Mouse (Mus musculus) granulocyte monocyte progenitor cell, adult 5-6 weeks (primary cell): ENCODE data around the gene Dock7. TPM values are rescaled to one million over a fixed set of nuclear protein-coding genes. Genes with fewer than 3 reads are reported as not detected.
"Not testable (repeated sequence)": the region's sequence is repeated elsewhere in the genome, so short reads cannot be mapped to it uniquely, and the experiment has no call there.

Source experiments
- ATAC-seq: replicated peaks from 2 replicates; pipeline ENCODE4 v1.8.0; 2016; ENCODE audit warnings: mild to moderate bottlenecking, moderate TSS enrichment, inconsistent platforms; ENCODE audit not compliant: poor library complexity, severe bottlenecking
- total RNA-seq, 2 experiments: library from RNA; stranded (forward) in 1 of 2; stranded (reverse) in 1 of 2; fragments of 200-712, 200-1000 nt in 1 of 2; fragments of >200 nt in 1 of 2; fragmentation: Nextera tagmentation in 1 of 2; gene quantifications; 2 replicates each; pipeline ENCODE4 v1.2.3; 2014 to 2017

The Dock7 gene
- total RNA-seq, 2 experiments from 2014 or later = 15.6 to 18.4 TPM

DNA sequence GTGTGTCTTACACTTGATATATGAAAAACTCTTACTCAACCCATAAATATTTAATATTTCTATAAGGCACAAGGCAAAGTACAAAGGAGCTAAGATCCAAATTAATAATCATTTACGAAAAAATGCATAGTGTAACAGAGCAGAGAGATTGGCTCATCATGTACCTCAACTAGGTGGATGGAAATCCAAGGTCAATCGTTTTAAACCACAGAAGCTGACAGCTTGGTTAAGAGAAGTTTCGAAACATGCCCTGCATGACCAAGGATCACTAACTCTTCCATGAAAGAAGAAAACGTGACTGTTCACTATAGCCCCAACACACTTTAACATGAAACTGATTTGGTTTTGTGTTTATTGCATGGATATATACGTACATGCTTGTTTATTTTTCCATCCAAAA lies 92.3 kb downstream of the Dock7 start:
- peak; percentile 62 for ATAC-seq

DNA sequence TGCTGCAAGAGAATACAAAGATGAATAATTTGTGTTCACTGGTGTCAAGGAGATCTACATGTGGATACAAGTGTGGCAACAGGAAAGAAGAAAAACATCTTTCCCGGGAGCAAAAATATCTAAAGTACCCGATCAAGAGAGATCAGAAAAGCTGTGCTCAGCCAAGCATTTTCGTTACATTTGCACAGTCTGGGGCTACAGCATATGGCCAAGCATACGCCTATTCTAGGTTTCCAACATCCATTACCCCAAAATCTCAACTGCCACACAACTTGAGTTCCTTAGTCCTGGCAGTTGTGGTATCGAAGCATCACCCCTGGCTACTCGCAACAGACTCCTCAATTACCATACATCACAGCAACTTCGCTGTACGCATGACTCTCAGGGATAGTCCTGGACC lies 98.5 kb downstream of the Dock7 start:
- no peak for ATAC-seq

DNA sequence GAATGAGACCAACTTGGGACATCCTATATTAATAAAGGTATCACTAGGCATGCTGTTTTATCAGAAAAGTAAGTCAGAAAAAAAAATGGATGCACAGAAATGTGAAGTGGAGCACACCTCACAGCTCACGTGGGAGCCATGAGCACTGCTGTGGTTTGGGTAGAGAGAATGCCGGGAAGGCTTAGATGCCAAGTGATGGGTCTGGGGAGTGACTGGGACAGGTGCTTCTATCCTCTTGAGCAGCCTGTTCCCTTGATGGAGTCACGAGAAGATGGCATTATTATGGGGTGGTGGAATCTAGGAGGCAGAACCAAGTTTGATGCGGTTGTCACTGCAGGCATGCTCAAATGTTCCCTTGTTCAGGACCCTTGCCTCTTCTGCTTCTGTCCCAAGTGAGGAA lies 109.7 kb downstream of the Dock7 start:
- no peak for ATAC-seq

DNA sequence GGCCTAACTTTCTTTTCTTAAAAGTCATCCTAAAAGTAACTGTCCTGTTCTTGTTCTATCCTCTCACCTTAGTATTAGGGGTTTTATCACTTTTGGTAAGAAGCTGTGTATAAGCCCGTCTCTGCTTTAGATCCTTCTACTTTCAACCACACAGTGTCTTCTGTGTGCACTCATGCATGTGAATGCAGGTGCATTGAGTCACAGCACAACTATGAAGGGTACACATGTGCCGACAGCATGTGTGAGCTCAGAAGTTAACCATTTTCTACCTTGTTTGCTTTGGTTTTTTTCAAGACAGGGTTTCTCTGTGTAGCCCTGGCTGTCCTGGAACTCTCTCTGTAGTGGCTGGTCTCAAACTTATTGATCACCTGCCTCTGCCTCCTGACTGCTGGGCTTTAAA lies 114.4 kb downstream of the Dock7 start:
- ATAC-seq = no peak

DNA sequence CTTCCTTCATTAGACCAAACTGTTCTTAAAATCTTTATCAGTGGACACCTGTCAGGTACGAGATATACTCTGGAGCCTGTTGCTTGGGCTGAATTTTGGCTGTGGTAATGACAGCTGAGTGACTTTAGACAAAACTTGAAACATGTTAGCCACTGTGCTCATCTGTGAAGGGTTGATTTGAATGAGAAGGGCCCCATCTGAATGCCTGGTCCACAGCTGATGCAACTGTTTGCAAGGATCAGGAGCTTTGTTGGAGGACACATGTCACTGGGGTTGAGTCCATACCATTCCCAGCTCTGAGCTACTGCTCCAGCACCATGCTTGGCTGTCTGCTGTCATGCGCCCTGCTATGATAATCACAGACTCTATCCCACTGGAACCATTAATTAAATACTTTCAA lies 115.1 kb downstream of the Dock7 start:
- ATAC-seq = no peak

DNA sequence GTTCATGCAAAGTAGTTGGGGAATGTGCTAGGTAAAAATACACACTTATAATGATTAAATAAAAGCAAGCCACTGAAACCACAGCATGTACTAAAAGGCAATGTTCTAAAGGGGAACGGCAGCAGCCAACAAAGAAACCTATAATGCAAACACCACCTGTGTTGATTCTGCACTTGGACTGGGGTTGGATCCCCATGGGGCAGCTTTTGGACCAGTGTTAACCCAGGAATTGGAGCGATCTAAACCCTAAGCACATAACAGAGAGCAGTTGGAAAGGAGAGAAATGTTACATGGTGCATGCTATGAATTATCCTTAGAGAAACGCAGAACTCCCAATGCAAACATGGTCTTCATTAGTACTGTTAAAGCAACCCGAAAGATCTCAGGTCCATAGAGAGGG lies 127.2 kb downstream of the Dock7 start:
- ATAC-seq = no peak

DNA sequence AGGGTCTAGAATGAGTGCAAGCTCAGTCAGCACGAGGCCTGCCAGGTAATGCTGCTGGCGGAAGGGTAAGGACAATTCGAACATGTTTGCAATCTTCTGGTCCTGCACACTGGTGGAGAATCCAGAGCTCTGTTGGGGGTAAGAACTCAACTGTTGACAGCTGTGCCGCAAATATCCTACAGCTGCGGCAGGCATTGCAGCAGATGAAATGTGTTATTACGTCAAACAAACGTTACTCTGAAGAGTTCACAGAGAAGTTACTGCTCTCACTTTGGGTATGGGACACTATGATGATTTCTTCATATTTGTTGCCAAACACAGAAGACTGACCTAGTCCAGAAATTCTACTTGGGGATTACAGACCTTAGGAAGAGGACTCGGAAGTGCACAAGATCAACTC lies 136.0 kb downstream of the Dock7 start:
- no peak for ATAC-seq

DNA sequence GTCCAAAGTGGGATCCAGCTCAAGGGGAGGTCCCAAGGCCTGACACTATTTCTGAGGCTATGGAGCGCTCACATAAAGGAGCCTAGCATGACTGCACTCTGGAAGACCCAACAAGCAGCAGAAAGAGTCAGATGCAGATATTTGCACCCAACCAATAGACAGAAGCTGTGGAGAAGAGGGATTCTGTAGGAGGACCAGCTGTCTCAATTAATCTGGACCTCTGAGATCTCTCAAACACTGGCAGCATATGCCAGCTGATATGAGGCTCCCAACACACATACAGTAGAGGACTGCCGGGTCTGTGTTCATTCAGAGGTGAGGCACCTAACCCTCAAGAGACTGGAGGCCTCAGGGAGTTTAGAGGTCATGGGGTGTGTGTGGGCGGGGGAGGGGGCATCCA lies 140.7 kb downstream of the Dock7 start:
- not testable (repeated sequence) for ATAC-seq

DNA sequence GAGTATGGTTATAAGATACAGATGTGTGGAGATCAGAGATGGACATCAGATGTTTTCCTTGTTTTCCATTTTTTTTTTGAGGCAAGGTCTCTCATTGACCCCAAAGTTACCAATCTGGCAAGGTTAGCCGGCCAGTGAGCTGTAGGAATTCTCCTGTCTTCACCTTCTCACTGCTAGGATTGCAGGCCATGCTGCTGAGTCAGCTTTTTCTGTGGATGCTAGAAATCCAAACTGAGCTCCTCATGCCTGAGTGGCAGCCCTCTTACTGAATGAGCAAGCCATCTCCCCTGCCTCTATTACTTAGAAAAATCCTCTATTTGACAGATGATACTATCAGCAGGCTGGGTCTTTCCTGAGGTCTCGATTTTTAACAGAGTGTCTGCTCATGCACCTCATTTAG lies 142.0 kb downstream of the Dock7 start:
- ATAC-seq = no peak

DNA sequence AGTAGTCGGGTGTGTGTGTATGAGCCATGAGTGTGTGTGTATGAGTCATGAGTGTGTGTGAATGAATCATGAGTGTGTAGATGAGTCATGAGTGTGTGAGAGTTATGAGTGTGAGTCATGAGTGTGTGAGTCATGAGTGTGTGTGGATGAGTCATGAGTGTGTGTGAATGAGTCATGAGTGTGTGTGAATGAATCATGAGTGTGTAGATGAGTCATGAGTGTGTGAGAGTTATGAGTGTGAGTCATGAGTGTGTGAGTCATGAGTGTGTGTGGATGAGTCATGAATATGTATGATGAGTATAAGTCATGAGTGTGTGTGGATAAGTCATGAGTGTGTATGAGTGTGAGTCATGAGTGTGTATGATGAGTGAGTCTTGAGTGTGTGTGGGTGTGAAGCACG lies 142.4 kb downstream of the Dock7 start:
- peak; percentile 17; the same call in 1 of the 2 replicates for ATAC-seq

DNA sequence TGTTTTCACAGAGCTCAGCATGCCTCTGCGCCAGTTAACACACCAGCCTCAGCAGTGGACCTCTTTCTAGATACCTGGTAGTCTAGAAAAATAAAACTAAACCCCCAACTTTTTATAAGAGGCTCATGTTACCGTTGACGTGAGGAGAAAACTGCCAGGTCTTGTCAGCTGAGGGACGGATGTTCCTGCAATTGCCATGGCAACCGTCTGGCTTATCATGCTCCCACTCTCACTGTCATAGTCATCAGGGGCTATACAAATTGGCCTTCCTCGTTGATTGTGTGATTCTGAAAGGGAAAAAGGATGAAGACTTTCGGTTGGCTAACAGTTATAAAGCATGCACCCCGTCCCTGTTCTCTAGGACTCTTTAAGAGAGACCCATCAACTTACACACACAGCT lies 145.0 kb downstream of the Dock7 start:
- no peak for ATAC-seq

DNA sequence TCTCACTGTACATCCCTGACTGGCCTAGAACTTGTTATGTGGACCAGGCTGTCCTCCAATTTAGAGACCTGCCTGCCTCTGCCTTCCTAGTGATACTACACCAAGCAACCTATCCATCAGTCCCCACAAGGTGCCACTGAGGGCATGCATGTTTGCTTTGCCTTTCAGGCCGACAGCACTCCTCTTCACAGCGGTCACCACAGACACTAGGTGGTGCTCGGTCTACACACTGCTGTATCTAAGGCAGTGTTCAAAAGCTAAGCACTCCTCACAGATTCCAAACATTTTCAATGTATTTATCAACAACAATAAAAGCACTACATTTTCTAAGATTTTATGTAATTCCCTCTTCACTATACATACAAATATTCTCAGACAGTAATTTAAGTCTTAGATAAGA lies 150.8 kb downstream of the Dock7 start:
- no peak for ATAC-seq

DNA sequence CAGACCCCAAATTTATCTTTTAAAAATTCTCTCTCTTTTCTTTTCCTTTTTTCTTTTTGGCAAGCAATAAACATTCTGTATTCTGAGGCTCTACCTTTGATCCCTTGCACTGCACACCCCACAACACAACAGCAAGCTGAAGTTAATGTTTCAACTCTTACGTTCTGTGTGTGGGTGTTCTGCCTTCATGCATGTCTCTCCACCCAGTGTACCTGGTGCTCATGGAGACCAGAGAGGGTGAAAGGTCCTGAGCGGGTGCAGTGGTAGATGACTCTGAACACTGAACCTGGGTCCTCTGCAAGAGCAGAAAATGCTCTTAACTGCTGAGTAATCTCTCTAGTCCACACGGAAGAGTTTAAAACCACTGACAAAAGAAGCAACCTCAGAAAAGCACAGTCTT lies 160.5 kb downstream of the Dock7 start:
- no peak for ATAC-seq

DNA sequence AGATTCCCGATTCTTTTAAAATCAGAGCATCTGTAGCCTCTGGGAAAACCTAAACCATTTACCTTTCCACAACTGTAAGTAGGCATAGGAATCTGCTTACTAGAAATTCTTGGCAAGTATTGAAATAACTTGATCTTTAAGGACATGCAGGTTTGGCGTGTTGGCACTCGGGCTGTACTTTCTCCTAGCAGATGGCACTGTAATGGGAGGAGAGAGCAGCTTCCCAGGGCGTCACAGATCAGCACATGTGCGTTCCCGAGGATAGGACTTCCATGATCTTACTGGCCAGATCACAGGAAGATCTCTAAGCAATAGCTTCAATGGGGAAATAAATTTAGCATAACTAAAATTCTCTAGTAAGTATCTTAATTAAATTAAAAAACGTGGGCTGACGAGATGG lies 164.7 kb downstream of the Dock7 start:
- no peak for ATAC-seq

DNA sequence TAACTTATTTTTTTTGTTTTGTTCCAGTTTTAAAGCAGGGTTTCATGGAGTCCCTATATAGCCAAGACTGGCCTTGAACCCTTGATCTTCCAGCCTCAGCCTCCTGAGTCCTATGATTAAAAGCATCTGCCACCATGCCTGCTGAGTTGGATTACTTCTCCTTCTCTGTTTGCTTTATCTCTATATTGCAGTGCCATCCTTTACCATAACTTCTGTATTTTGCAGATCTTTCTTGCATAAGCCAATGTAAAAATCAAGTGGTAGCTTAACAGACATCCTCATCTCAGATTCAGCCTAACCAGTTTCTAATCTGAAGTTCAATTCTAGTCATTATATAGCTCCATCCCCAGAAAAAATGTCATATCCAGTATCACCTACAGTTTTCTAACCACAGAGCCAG lies 170.2 kb downstream of the Dock7 start:
- ATAC-seq = no peak; the same call in 1 of the 2 replicates

DNA sequence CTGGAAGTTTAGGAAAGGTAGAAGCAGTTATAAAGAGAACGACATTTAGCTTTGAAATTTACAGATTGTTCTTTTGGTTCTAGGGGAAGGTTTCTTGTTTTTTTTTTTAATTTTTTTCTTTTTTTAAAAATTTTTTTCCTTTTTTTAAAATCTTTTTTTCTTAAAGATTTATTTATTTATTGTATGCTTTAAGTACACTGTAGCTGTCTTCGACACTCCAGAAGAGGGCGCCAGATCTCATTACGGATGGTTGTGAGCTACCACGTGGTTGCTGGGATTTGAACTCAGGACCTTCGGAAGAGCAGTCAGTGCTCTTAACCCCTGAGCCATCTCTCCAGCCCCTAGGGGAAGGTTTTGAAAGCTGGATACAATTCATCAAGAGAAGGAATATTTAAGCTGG lies 182.5 kb downstream of the Dock7 start:
- ATAC-seq = not testable (repeated sequence)

DNA sequence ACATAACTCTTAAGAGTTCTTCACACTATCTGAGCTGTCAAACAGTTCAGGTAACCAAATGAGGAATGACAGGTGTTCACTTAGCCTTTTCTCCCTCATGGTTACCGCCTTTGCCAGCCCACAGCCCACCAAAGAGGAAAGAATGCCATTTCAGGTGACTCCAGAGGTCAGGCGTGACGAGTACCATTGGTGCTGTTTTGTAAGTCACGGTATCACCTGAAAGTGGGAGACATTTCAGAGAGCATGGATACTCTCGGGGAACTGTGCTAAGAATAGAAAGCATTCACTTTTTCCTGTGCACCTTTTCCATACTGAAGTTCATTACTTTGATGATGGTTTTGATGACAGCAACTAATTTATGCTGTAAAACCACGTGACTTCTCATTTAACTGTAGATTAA lies 184.7 kb downstream of the Dock7 start:
- ATAC-seq = no peak

DNA sequence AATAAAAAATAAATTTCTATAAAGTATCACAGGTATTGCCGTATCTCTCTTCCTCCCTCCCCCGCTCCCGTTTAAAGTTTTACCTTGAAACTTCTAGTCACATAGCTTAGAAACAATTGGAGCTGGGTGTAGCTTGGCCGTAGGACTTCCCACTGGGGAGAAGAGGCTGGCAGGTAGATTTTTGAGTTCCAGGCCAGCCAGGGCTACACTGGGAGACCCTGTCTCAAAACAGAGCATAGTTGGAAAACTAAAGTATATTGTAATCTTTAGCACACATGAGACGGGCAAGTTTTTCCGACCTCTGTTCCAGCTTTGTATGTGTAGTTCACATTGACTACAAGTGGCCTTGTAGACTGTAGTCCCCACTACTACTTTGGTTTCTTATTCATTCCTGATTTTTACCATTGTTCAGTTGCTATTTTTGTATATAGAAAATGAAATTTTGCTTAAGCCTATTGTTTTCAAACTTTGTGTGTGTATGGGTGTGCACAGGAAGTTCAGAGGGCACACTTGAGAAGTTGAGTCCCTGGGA lies 195.4 kb downstream of the Dock7 start:
- no peak for ATAC-seq

DNA sequence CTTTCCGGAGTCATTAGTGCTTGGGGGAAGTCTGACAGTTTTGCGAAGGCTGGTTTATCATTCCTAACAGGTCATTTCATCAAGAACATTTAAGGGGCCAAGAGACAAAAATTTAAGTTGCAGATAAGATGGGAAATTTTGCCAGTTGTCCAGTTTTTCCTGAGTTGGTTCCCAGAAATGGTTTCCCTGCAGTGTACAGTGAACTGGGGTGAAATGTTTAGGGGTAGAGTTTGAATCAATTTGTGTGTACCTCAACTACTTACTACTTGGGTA lies 195.9 kb downstream of the Dock7 start:
- ATAC-seq = no peak

DNA sequence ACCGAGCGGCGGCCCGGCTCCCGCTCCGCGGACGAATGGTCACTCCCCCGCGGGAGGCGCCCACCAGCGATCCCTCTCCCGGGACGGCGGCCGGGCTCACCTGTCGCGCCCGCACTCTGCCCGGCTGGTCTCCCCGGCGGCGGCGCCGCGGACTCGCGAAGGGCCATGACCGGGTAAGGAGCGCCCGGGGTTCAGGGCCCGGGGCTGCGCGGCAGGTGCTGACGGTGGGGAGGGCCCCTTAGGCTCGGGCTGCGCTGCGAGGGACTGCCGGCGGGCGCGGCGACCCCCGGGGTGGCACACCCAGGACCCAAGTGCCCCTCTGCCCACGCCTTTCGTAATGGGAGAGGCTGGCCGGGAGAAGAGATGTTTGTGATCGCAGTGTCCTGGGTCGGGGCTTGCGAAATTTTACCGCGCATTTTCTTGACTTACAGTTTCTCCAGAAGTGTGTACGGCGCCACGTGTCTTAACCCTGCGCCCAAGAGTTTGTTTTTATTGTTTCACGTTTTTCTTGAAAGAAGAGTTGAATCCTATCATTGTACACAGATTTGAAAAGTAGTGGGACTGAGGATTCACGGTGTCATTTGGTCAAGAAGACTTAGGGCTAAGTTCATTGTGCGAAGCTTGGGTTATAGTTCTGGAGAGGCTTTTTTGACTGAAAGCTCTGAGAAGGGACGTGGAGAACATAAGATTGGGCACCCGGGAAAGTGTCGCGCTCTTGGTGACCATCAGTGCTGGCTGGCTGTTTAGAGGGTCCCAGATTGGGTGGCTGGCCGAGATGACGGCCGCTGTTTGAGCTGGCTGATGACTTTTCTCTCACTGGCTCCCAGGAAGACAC lies 196.4 kb downstream of the Dock7 start:
- peak; percentile 8 for ATAC-seq

DNA sequence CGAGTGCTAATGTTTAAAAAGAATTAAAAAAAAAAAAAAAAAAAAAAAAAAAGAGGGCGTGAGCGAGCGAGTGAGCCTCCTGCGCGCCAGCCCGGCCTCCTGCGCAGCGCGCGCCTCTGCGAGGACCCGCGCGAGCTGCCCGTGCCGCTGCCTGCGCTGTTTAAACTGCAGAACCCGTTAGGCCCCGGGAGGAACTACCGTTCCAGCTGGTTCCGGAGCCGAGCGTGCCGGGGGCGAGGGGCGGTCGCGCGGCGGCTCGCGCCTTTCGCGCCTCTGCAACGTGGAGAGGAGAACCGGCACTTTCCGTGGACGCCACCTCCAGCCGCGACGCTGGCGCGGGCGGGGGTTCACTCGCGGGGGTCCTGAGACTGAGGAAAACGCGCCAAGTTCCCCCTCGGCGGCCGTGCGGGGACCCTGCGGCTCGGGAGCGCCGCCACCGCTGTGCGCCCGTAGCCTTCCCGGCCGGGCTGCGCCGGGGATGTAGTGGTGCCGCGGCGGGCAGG lies 197.1 kb downstream of the Dock7 start, which contains the start of gene Usp1:
Gene Usp1 (plus strand): TSS at position 243 of the 503 bp plus-strand sequence.
- ATAC-seq = peak; percentile 58; the same call in 1 of the 2 replicates
